Mouse (Mus musculus): ENCODE data around the gene Vmn1r27.

Vmn1r27 gene

DNA sequence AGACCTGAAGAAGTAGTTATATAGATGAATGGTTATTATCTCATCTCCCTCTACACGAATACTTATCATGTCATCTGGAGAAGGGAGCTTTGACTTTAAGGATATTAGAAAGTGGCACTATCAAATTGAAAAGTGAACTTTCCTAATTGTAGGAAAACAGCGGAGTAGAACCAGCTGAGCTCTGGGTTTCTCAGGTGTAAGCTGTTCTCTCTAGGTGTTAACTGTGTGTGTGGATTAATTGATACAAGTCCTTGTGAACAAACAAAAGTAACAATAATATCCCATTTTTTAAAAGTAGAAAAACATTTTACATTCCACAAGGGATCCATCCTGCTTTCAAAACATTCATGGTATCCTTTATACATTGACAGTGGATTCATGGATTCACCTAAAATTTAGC is at the start of gene Vmn1r27:
Gene Vmn1r27 (minus strand): TSS at position 101 of the 400 bp plus-strand sequence.
- no peak for DNase-seq

DNA sequence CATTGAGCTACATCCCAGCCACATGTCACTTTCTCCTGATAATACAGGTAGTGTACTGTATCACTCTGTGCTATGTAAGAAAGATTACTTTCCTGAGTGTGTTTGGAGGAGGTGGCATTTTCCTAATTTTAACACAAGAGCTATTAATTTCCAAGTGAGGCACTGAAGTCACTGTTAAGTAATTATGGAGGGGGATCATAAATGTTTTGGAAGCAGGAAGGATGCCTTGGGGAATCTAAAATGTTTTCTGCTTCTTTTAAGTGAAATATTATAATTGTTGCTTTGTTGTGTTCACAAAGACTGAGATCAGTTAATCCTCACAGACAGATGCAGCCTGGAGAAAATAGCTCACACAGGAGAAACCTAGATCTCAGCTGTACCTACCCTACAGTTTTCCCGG is 43.1 kb upstream of the Vmn1r27 start, which contains the start of gene Vmn1r28:
Gene Vmn1r28 (plus strand): TSS at position 301 of the 400 bp plus-strand sequence.
- no peak for DNase-seq

DNA sequence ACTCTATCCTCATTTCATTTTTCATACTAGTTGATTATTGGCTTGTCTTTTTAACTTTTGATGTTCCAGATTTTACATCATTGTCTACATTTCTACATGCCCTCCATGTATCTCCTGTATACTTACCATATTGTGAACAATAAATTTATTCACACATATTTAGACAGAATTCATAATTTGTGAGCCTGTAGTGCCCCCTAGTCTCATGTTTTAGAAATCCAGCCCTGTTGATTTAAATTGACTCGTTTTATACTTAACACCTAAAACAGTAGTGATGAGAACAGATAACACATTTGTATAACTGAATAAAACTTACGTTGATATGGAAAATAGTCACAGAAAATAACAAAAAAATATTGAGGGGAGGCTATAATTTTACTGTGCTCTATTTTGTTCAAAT is 2.5 kb downstream of the Vmn1r27 start:
- DNase-seq = no peak

Data from liver (tissue).